Mouse (Mus musculus) embryonic facial prominence, embryonic 14.5 days (tissue): ENCODE results near the gene Foxn2. TPM values are rescaled to one million over a fixed set of nuclear protein-coding genes. Genes with fewer than 3 reads are reported as not detected.

Experiments
- ATAC-seq: fragments of 200-750 bp; cut with Nextera tagmentation; 2 replicates; pipeline ENCODE4 v1.8.0; 2017; ENCODE audit warnings: low read depth, moderate number of reproducible peaks, moderate TSS enrichment
- DNase-seq: peaks from one replicate; pipeline ENCODE4 v3.0.0-alpha.2; 2015; ENCODE audit warnings: low spot score
- H3K27ac ChIP-seq: fragments of 300-500 bp; sonication (generic); replicated peaks from 2 replicates; pipeline ENCODE4 v1.5.1; 2014; ENCODE audit warnings: low read depth, mild to moderate bottlenecking, low read length, moderate library complexity
- H3K27me3 ChIP-seq: fragments of 300-500 bp; sonication (generic); replicated peaks from 2 replicates; pipeline ENCODE4 v1.6.1; 2014; ENCODE audit warnings: low read length; ENCODE audit not compliant: control insufficient read depth, insufficient read depth
- H3K36me3 ChIP-seq: fragments of 300-500 bp; sonication (generic); 2 replicates; pipeline ENCODE4 v1.6.1; 2014; ENCODE audit warnings: low read length, mixed read lengths; ENCODE audit not compliant: control insufficient read depth, insufficient read depth
- H3K4me1 ChIP-seq: fragments of 300-500 bp; sonication (generic); 2 replicates; pipeline ENCODE4 v1.6.1; 2014; ENCODE audit warnings: antibody characterized with exemption, low read length; ENCODE audit not compliant: control insufficient read depth, insufficient read depth
- H3K4me2 ChIP-seq: fragments of 300-500 bp; sonication (generic); 2 replicates; pipeline ENCODE4 v1.6.1; 2014; ENCODE audit warnings: low read depth, mild to moderate bottlenecking, low read length, moderate library complexity, mixed read lengths
- H3K4me3 ChIP-seq: fragments of 300-500 bp; sonication (generic); 2 replicates; pipeline ENCODE4 v1.5.1; 2014; ENCODE audit warnings: low read depth, mild to moderate bottlenecking, low read length
- H3K9ac ChIP-seq: fragments of 300-500 bp; sonication (generic); 2 replicates; pipeline ENCODE4 v1.6.1; 2014; ENCODE audit warnings: low read depth, mild to moderate bottlenecking, low read length, moderate library complexity, mixed read lengths
- H3K9me3 ChIP-seq: fragments of 300-500 bp; sonication (generic); 2 replicates; pipeline ENCODE4 v1.6.1; 2016; ENCODE audit warnings: low read length; ENCODE audit not compliant: control insufficient read depth
- WGBS: fragments of 180-500 bp; shearing (Covaris S2); extraction: QIAGEN DNeasy Blood & Tissue Kit; methylation state at CpG from one replicate; pipeline ENCODE4 v1.1.7; 2014; 5-methylcytosine and 5-hydroxymethylcytosine counted together
- polyA plus RNA-seq: library from polyadenylated mRNA; unstranded; fragments of >200 nt; fragmentation: Nextera tagmentation; extraction: Ambion mirVana; gene quantifications from 2 replicates; pipeline ENCODE4 v1.2.1, GENCODE M21; 2014

Foxn2 gene
- polyA plus RNA-seq, 1 experiment from 2014 or later = 13.9 TPM

DNA sequence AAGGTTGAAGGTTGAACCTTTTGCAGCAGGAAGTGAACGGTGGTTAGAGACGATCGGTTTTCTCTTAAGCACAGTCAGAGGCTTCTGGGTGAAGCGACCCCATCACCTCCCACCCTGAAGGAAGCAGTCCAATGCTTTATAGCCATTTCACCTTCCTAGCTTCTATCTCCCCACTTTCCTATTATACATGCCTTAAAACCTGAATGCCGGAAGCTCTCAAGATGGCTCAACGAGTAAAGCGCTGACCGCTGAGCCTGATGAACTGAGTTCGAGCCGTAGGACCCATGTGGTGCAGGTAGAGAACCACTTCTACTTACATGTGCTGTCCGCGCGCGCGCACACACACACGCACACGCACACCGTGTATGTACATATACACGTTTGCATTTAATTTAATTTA is 35.4 kb upstream of the Foxn2 start:
- Histone ChIP-seq H3K4me3 (peak overlapping the region; percentile 15; the same call in 1 of the 2 replicates), H3K9me3 (no peaks in the 10 kb centered on the region), H3K36me3 (no peaks in the 10 kb centered on the region), H3K9ac (no peak overlapping the region), H3K4me2 (peak overlapping the region; percentile 40), H3K4me1 (no peaks in the 10 kb centered on the region), H3K27ac (no peak overlapping the region), H3K27me3 (peaks cover 22% of the 10 kb centered on the region)
- DNase-seq (no peak), ATAC-seq (no peak)
- WGBS = 37% methylated on average over 19 of the region's 19 CpGs

DNA sequence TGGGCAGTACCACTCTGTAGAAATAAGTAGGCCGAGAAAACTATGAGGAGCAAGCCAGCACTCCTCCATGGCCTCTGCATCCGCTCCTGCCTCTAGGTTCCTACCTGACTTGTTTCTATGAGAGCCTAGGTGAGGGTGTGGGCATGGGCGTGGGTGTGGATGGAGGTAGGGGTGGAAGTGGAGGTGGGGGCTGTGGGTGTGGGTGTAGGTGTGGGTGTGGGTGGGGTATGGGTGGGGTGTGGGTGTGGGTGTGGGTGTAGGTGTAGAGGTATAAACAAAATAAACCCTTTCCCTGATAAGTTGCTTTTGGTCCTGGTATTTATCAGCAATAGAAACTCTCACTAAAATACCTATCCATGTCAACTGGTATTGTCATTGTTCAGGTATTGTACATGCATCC is 30.8 kb upstream of the Foxn2 start:
- Histone ChIP-seq H3K4me3 (no peak overlapping the region), H3K27me3 (peaks cover 6% of the 10 kb centered on the region; the same call in 1 of the 2 replicates), H3K27ac (no peak overlapping the region), H3K36me3 (no peaks in the 10 kb centered on the region), H3K9me3 (no peaks in the 10 kb centered on the region), H3K9ac (no peak overlapping the region), H3K4me2 (no peak overlapping the region), H3K4me1 (no peaks in the 10 kb centered on the region)
- WGBS = 86% methylated on average over 3 of the region's 3 CpGs
- DNase-seq = no peak
- no peak for ATAC-seq

DNA sequence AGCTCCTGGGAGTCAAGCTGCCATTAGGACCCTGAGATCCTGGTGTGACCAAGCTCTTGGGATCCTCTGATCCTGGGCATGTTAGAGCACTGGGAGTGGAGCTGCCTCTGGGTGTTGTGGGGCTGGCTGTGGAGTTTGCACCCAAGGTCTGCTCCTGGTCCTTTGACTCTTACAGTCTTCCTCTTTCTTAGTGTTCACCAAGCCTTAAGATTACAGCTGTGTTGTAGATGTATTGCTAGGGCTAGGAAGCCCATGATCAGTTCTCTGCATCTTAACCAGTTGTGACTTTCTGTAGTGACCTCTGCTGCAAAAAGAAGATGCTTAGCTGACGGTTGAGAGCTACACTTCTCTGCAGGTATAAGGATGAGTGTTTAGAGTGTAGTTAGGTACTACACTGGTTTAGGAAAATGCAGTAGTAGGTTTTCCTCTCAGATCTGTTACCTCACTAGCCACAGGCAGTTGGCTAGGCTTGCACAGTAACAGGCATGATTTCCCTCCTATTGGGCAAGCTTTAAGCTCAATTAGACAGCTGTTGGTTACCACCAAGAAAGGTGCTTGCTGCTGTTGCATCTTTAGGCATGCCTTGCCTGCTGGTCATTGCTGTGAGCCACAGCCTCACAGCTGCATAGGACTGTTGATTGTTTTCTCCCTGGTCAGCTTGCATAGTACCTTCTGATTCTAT is 27.2 kb upstream of the Foxn2 start:
- 100% methylated on average over 1 of the region's 1 CpGs for WGBS
- H3K36me3 ChIP-seq = no peaks in the 10 kb centered on the region
- no peak overlapping the region for H3K4me2 ChIP-seq
- H3K9ac ChIP-seq = no peak overlapping the region
- H3K4me1 ChIP-seq = no peaks in the 10 kb centered on the region
- ATAC-seq (no peak), DNase-seq (no peak)
- no peaks in the 10 kb centered on the region for H3K9me3 ChIP-seq
- H3K27me3 ChIP-seq = no peaks in the 10 kb centered on the region
- H3K27ac ChIP-seq = no peak overlapping the region
- H3K4me3 ChIP-seq = no peak overlapping the region

DNA sequence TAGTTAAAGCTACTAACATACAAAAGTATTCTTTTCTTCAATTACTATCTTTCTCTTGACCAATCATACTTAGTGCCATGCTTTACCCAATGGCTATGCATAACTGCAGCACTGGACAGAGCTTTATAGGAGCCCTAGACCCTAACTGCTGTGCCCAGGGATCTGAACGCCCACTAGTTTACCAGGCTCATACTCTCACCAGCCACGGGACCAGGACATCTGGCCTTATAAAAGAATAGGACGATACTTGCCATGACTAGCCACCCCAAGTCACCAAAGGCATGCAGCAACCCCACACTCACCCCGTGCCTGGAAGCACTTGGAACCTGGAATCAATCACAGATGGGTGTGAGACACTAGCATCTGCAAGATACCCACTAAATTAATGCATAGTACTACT is 20.1 kb upstream of the Foxn2 start:
- no peaks in the 10 kb centered on the region for H3K36me3 ChIP-seq
- H3K9me3 ChIP-seq = no peaks in the 10 kb centered on the region
- no peak overlapping the region for H3K27ac ChIP-seq
- H3K27me3 ChIP-seq = no peaks in the 10 kb centered on the region
- no peak for ATAC-seq
- 72% methylated on average over 4 of the region's 4 CpGs for WGBS
- H3K4me3 ChIP-seq = no peak overlapping the region
- no peak for DNase-seq
- H3K4me1 ChIP-seq = no peaks in the 10 kb centered on the region
- H3K4me2 ChIP-seq = no peak overlapping the region
- no peak overlapping the region for H3K9ac ChIP-seq

DNA sequence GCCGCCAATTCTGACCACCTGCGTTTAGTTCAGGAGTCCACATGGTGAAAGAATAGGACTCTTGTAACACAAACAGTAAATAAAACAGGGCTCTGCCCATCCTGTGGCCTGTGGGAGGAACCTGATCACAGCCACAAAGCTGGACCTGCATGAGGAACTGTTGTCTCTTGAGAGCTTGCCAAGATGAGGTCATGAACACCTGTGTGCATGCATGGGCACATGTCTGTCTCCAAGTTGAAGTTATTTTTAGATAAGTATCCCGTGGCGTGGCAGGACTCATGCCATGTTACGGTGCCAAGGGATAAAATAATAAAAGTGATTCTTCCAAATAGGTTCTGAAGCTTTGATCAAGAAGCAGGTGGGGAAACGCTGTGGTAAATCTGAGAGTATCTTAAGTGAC is 19.3 kb upstream of the Foxn2 start:
- ATAC-seq (no peak), DNase-seq (no peak)
- no peaks in the 10 kb centered on the region for H3K4me1 ChIP-seq
- H3K27me3 ChIP-seq = no peaks in the 10 kb centered on the region
- H3K9me3 ChIP-seq = no peaks in the 10 kb centered on the region
- H3K27ac ChIP-seq = no peak overlapping the region
- H3K9ac ChIP-seq = no peak overlapping the region
- no peaks in the 10 kb centered on the region for H3K36me3 ChIP-seq
- H3K4me2 ChIP-seq = no peak overlapping the region
- H3K4me3 ChIP-seq = no peak overlapping the region
- 79% methylated on average over 6 of the region's 6 CpGs for WGBS

DNA sequence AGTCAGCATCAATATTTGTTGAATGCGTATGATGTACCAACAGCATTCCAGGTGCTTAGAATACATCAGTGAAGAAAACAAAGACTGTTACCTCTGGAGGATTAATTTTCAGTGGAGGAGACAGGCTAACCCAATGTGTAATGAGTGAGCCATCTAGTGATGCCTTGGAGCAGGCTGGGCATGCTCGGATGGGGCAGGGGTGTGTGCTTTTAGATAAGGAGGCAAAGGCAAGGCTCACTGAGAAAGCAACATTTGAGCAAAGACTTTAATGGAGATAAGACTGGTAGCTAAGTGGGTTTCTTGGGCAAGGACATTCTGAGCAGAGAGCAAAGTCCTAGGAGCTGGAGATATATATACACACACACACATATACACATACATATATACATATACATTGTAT is 9.8 kb upstream of the Foxn2 start:
- Histone ChIP-seq H3K27me3 (no peaks in the 10 kb centered on the region), H3K9ac (no peak overlapping the region), H3K4me1 (no peaks in the 10 kb centered on the region), H3K27ac (no peak overlapping the region), H3K36me3 (no peaks in the 10 kb centered on the region), H3K4me3 (no peak overlapping the region), H3K4me2 (no peak overlapping the region), H3K9me3 (no peaks in the 10 kb centered on the region)
- WGBS = 85% methylated on average over 2 of the region's 2 CpGs
- DNase-seq (no peak), ATAC-seq (no peak)

DNA sequence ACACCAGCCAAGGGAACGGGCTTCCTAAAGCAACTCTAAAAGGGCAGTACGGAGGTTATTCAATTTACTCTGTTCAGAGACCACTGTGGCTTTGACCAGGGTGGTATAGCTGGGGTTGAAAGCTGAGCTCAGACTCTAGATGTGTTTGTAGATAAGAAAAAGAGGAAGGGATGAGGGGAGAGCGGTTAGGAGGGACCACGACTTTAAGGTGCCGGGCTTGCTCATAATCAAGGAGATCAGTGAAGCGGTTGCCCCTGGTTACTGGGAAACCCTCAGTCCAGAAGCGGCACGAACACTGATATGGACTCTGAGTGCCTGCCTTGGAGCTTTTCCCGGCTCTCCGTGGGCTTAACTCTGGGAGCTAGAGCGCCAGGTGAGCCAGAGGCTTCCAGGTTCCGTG is 9.0 kb upstream of the Foxn2 start:
- ATAC-seq = no peak
- no peaks in the 10 kb centered on the region for H3K4me1 ChIP-seq
- H3K27ac ChIP-seq = no peak overlapping the region
- H3K4me2 ChIP-seq = no peak overlapping the region
- H3K4me3 ChIP-seq = no peak overlapping the region
- H3K9me3 ChIP-seq = no peaks in the 10 kb centered on the region
- DNase-seq = no peak
- no peaks in the 10 kb centered on the region for H3K36me3 ChIP-seq
- WGBS = 86% methylated on average over 12 of the region's 12 CpGs
- no peak overlapping the region for H3K9ac ChIP-seq
- H3K27me3 ChIP-seq = no peaks in the 10 kb centered on the region

DNA sequence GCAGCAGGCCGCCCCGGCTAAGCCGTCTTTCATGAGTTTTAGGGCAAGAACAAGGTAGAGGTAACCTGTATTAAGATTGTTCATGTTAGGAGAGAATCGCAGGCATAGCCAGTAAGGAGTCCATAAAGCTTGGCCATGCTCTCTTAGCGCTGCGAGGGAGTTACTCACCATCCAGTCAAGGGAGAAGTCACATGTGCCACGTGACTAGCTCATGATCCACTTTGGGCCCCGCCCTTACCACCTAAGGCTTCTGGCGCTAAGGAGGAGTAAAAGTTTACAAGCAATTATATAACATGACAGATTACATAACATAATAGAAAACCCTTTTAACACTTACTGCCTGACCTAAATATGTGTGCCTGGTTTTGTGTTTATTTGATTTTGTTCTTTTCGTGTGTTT is 8.5 kb upstream of the Foxn2 start:
- 86% methylated on average over 10 of the region's 10 CpGs for WGBS
- DNase-seq (no peak), ATAC-seq (no peak)
- Histone ChIP-seq H3K27ac (no peak overlapping the region), H3K9me3 (no peaks in the 10 kb centered on the region), H3K36me3 (no peaks in the 10 kb centered on the region), H3K4me2 (no peak overlapping the region), H3K4me1 (no peaks in the 10 kb centered on the region), H3K9ac (no peak overlapping the region), H3K4me3 (no peak overlapping the region), H3K27me3 (no peaks in the 10 kb centered on the region)

DNA sequence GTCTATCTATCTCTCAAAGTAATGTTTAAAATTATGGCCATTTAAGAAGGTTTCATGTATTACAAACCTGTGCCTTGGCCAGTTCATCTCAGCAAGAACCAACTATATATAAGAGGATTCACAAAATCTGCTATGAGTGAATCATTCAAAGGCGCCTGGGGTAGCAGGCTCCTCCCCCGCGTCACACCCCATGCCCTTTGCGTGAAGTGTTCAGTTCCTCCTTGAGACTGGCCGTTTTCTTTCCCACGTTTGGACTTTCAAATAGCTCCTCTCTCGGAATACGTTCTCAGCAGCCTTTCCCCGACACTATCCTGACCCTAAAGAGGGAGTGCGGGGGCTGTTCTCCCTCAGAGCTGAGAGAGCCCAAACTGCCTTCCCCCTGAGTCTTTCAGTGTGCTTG is 5.2 kb upstream of the Foxn2 start:
- Histone ChIP-seq H3K9ac (no peak overlapping the region), H3K27ac (no peak overlapping the region), H3K27me3 (no peaks in the 10 kb centered on the region), H3K36me3 (no peaks in the 10 kb centered on the region), H3K9me3 (no peaks in the 10 kb centered on the region), H3K4me3 (no peak overlapping the region), H3K4me2 (no peak overlapping the region), H3K4me1 (no peaks in the 10 kb centered on the region)
- no peak for DNase-seq
- 79% methylated on average over 10 of the region's 10 CpGs for WGBS
- ATAC-seq = no peak
